Comparison of ENCODE assay signal across 8 mouse cellular contexts in the genomic region with DNA sequence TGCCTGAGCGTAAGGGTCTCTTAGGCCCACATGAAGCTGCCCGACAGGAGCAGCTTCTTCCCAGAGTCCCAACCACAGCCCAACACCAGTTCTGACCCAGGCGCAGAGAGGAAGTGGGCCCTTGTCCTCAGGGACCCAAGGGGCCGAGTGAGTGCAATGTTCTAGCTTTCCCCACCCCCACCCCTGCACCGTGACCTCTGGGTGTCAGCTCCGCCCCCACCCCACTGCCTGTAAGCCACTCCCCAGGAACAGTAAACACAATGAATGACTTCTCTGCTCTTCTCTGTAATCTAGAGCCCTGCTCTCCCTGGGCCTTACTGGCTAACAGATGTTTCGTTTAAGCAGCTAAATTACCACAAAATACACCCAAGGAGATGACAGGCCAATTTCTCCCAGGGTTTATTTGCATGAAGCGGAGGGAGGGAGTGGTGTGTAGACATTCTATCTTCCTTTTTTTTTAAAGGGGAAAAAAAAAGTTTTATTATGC. TPM values are rescaled to one million over a fixed set of nuclear protein-coding genes. Genes with fewer than 3 reads are reported as not detected.
DNase-seq lines count a peak whose midpoint lies in the region; ATAC-seq and TF ChIP-seq lines count a peak whose summit lies in the region.

No protein-coding gene starts in this region.

- H3K9ac ChIP-seq in stomach, embryonic 16.5 days (ENCODE audit: low read length), result peak overlapping the region; percentile 54

- no peak overlapping the region for H3K4me3 ChIP-seq in gastrocnemius, adult 2 months
- H3K4me3 ChIP-seq in heart, embryonic 10.5 days, result peak overlapping the region; percentile 30
- H3K4me3 ChIP-seq in stomach, embryonic 16.5 days (replicated peaks; ENCODE audit: low read length), result no peak overlapping the region

- WGBS in heart, embryonic 10.5 days, result 16% methylated on average over 8 of the region's 8 CpGs
- WGBS in stomach, embryonic 16.5 days, result 11% methylated on average over 8 of the region's 8 CpGs

- no peak for DNase-seq in gastrocnemius, adult 2 months
- no peak for DNase-seq in gastrocnemius, postnatal 36 days
- no peak for DNase-seq in heart, embryonic 10.5 days (ENCODE audit: low spot score)
- peak; percentile 55 to 71 for DNase-seq in kidney, postnatal 25 days
- no peak for DNase-seq in urinary bladder, postnatal 10 days (ENCODE audit: low spot score)
- no peak for DNase-seq in frontal cortex, adult 2 months (ENCODE audit: extremely low spot score in 1 of 2, low spot score in 1 of 2)

- H3K27ac ChIP-seq in gastrocnemius, adult 2 months, result peak overlapping the region; percentile 40; the same call in 1 of the 2 replicates
- peak overlapping the region; percentile 82 for H3K27ac ChIP-seq in heart, embryonic 10.5 days
- peak overlapping the region; percentile 86 for H3K27ac ChIP-seq in stomach, embryonic 16.5 days (ENCODE audit: low read length)

- H3K4me1 ChIP-seq in heart, embryonic 10.5 days, result peaks cover 88% of the 10 kb centered on the region
- H3K4me1 ChIP-seq in stomach, embryonic 16.5 days (ENCODE audit: control insufficient read depth, insufficient read depth, low read length), result peaks cover 63% of the 10 kb centered on the region

- intact Hi-C loops in gastrocnemius, adult 2 months (cut with DNase I), result no loop called here
- intact Hi-C loops in gastrocnemius, postnatal 36 days (cut with DNase I), result no loop called here

- H3K36me3 ChIP-seq in heart, embryonic 10.5 days, result no peaks in the 10 kb centered on the region
- no peaks in the 10 kb centered on the region for H3K36me3 ChIP-seq in stomach, embryonic 16.5 days (ENCODE audit: control insufficient read depth, insufficient read depth, low read length)

- no peak for TF ChIP-seq CTCF in gastrocnemius, adult 2 months (IDR thresholded peaks at IDR 0.05)

- no peaks in the 10 kb centered on the region for H3K27me3 ChIP-seq in heart, embryonic 10.5 days (ENCODE audit: insufficient read depth, poor library complexity, severe bottlenecking)
- H3K27me3 ChIP-seq in stomach, embryonic 16.5 days (ENCODE audit: control insufficient read depth, insufficient read depth, low read length), result no peaks in the 10 kb centered on the region

- H3K9me3 ChIP-seq in heart, embryonic 10.5 days, result no peaks in the 10 kb centered on the region
- no peaks in the 10 kb centered on the region for H3K9me3 ChIP-seq in stomach, embryonic 16.5 days (replicated peaks; ENCODE audit: control insufficient read depth, low read length)

- peak; percentile 61 for ATAC-seq in megakaryocyte, adult 5-6 weeks (ENCODE audit: poor library complexity, severe bottlenecking)
- ATAC-seq in stomach, embryonic 16.5 days (ENCODE audit: insufficient read depth, low FRiP score), result peak; percentile 68

- H3K4me2 ChIP-seq in stomach, embryonic 16.5 days (ENCODE audit: low read depth, low read length), result peak overlapping the region; percentile 22

RNA-seq across cellular contexts. Expression of gene Vav2, which starts 15.1 kb away (rescaled TPM):
- 1 to 10 TPM; 2.0 to 4.3 TPM for total RNA-seq in gastrocnemius, adult 2 months (2021)
- total RNA-seq in gastrocnemius, postnatal 36 days (2021), result 1 to 10 TPM; 3.1 to 3.9 TPM
- 5.1 and 8.1 TPM in 2 replicates for polyA plus RNA-seq in heart, embryonic 10.5 days (2016; fragmentation: Nextera tagmentation; extraction: Ambion mirVana)
- total RNA-seq in megakaryocyte, adult 5-6 weeks (2015), result 5.9 and 8.0 TPM in 2 replicates
- 11.0 and 11.5 TPM in 2 replicates for total RNA-seq in megakaryocyte, adult 5-6 weeks (2017)
- polyA plus RNA-seq in stomach, embryonic 16.5 days (2015; fragmentation: Nextera tagmentation; extraction: Ambion mirVana), result 6.5 and 6.8 TPM in 2 replicates
- 18.7 and 19.2 TPM in 2 replicates for polyA plus RNA-seq in frontal cortex, adult 2 months (2012; rRNA removed)

RNA-seq across cellular contexts. Expression of gene Brd3os, which starts 30.4 kb away (rescaled TPM):
- 1 to 10 TPM in 1 of 2 experiments, under 1 TPM in 1; 0.61 to 1.0 TPM for total RNA-seq in gastrocnemius, adult 2 months (2021)
- 1 to 10 TPM; 1.0 TPM for total RNA-seq in gastrocnemius, postnatal 36 days (2021)
- 2.3 and 3.3 TPM in 2 replicates for polyA plus RNA-seq in heart, embryonic 10.5 days (2016; fragmentation: Nextera tagmentation; extraction: Ambion mirVana)
- 0.93 TPM in 1 of 2 replicates, not detected in the other for total RNA-seq in megakaryocyte, adult 5-6 weeks (2015)
- total RNA-seq in megakaryocyte, adult 5-6 weeks (2017), result 0.11 TPM in 1 of 2 replicates, not detected in the other
- polyA plus RNA-seq in stomach, embryonic 16.5 days (2015; fragmentation: Nextera tagmentation; extraction: Ambion mirVana), result 7.6 and 7.7 TPM in 2 replicates
- 40.8 and 44.4 TPM in 2 replicates for polyA plus RNA-seq in frontal cortex, adult 2 months (2012; rRNA removed)

Comparison
In these comparisons a context has a peak if more than half of its experiments do, and no peak if none do; other contexts are left out.
1. DNase-seq: peak in kidney, postnatal 25 days (2 of 2); none in gastrocnemius, adult 2 months (single experiment), gastrocnemius, postnatal 36 days (0 of 2), heart, embryonic 10.5 days (single experiment), urinary bladder, postnatal 10 days (single experiment) and frontal cortex, adult 2 months (0 of 2).
2. Peak in every context shown above with its lines, with median percentiles within 50 percentile points of each other: H3K27ac ChIP-seq.